24 mouse cellular contexts compared by ENCODE assay signal in the genomic region with DNA sequence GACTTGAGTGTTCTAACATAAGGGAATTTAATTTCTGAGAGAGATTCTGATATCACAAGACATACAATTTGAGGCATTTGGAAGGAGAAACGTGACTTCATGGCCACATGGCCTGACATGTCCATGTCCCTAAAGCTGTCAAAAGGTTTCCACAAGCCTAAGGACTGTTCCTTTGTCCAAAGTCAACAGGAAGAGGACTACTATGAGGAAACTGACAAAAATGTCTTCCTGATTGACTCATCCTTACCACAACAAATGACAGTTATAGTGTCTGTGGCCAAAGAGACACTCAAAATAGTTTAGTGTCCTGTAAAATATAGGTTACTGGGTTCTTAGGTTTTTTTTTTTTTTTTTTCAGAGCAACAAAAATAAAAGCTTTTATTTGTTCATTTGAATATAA. TPM values are rescaled to one million over a fixed set of nuclear protein-coding genes. Genes with fewer than 3 reads are reported as not detected.
"Had no signal": no experiment of that assay in that cellular context is flagged by ENCODE, and none has a peak within 500 bp of the region (broad histone marks: within the 10 kb centered on the region; RNA-seq: fewer than 3 reads in every experiment).

No protein-coding gene starts in this region.

- ATAC-seq: lung, postnatal 0 days; midbrain, embryonic 16.5 days had no signal

- H3K27me3 ChIP-seq: liver, embryonic 13.5 days; midbrain, embryonic 12.5 days had no signal

- H3K36me3 ChIP-seq: limb, embryonic 10.5 days; limb, embryonic 13.5 days; liver, embryonic 13.5 days; midbrain, embryonic 12.5 days had no signal

- H3K4me3 ChIP-seq: limb, embryonic 10.5 days; limb, embryonic 13.5 days; liver, embryonic 13.5 days; midbrain, embryonic 12.5 days had no signal

- H3K27ac ChIP-seq: limb, embryonic 10.5 days; limb, embryonic 13.5 days; liver, embryonic 13.5 days; midbrain, embryonic 12.5 days had no signal

- DNase-seq: kidney, adult 8-10 months; kidney, postnatal 14 days; kidney, postnatal 4 days; liver; liver, embryonic 13.5 days; lung, embryonic 14.5 days; thymus, adult 18-20 months; thymus, postnatal 4 days had no signal

- H3K4me1 ChIP-seq: limb, embryonic 10.5 days; limb, embryonic 13.5 days; liver, embryonic 13.5 days; midbrain, embryonic 12.5 days had no signal

RNA-seq across cellular contexts. Expression of a gene that starts 15.0 kb away (rescaled TPM):
- total RNA-seq: layer of hippocampus, adult 18-20 months had no signal
- polyA plus RNA-seq: testis, adult 2 months had no signal

RNA-seq across cellular contexts. Expression of a gene that starts 19.9 kb away (rescaled TPM):
- total RNA-seq: layer of hippocampus, adult 18-20 months; layer of hippocampus, postnatal 14 days; left cerebral cortex, adult 8-10 months; left cerebral cortex, postnatal 14 days had no signal
- polyA plus RNA-seq: kidney, embryonic 16.5 days; limb, embryonic 10.5 days; limb, embryonic 13.5 days; liver, embryonic 13.5 days; liver, embryonic 16.5 days; lung, embryonic 14.5 days; lung, postnatal 0 days; midbrain, embryonic 12.5 days; midbrain, embryonic 16.5 days; neural tube, embryonic 11.5 days; neural tube, embryonic 14.5 days; small intestine, adult 2 months; spleen, adult 2 months; testis, adult 2 months had no signal
